Mouse (Mus musculus): ENCODE measurements around the gene Agxt2. TPM values are rescaled to one million over a fixed set of nuclear protein-coding genes. Genes with fewer than 3 reads are reported as not detected.

Gene Agxt2
- total and polyA plus RNA-seq, 3 experiments: not detected

DNA sequence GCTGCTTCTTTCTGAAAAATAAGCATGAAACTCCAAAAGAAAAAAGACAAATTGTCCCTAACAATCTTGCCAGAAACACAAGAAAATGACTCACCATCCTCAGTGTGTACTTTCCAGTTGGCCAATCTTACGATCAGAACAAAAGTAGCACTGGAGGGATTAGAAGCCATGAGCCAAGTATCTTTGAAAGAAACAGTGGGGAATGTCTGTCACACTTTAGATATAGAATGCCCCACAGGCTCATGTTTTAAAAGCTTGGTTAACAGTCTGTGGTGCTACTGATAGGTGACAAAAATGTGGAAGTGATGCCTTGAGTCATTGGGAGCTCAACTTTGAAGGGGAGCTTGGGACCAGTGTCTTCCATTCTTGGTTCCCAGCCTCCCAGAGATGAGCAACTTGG lies 83.9 kb downstream of the Agxt2 start:
- Histone ChIP-seq H3K79me2 (ENCODE audit: control insufficient read depth, insufficient read depth, low read length, poor library complexity) (no peaks in the 10 kb centered on the region), H3K9me3 (replicated peaks; ENCODE audit: insufficient read depth, low read length) (no peaks in the 10 kb centered on the region), H3K36me3 (ENCODE audit: control insufficient read depth in 1 of 2, insufficient read depth in 2 of 2, low read length in 2 of 2) (peaks cover 12 to 14% of the 10 kb centered on the region in 2 experiments), H3K4me3 (ENCODE audit: control insufficient read depth in 1 of 2, insufficient read depth in 1 of 2, low read depth in 2 of 2, low read length in 2 of 2) (no peak overlapping the region), H3K4me1 (ENCODE audit: control insufficient read depth in 1 of 2, insufficient read depth in 2 of 2, low read length in 2 of 2) (peaks cover 5% of the 10 kb centered on the region in 2 experiments), H3K27me3 (ENCODE audit: control insufficient read depth in 1 of 2, insufficient read depth in 2 of 2, low read length in 2 of 2) (no peaks in the 10 kb centered on the region), H3K27ac (ENCODE audit: control insufficient read depth, low read depth, low read length) (no peak overlapping the region), H3K9ac (ENCODE audit: control insufficient read depth, low read depth, low read length, poor library complexity, severe bottlenecking) (no peak overlapping the region)
- peak; percentile 76; the same call in 1 of the 2 replicates for TF ChIP-seq TCF12 (IDR thresholded peaks at IDR 0.05; ENCODE audit: low read depth, low read length)
- TF ChIP-seq POLR2AphosphoS5 (IDR thresholded peaks at IDR 0.05; ENCODE audit: borderline replicate concordance, low read depth, low read length): no peak
- TF ChIP-seq ZNF384 (IDR thresholded peaks at IDR 0.05; ENCODE audit: low read depth, low read length): no peak
- 0 out of 2 replicates have a peak, but pooled peaks have one; percentile 22 for TF ChIP-seq JUND (IDR thresholded peaks at IDR 0.05; ENCODE audit: low read depth, low read length)
- no peak for TF ChIP-seq USF2 (IDR thresholded peaks at IDR 0.05; ENCODE audit: borderline replicate concordance in 1 of 2, insufficient read depth in 1 of 2, low read depth in 1 of 2, low read length in 2 of 2)
- 0 out of 2 replicates have a peak, but pooled peaks have one; percentile 51 for TF ChIP-seq POLR2AphosphoS2 (IDR thresholded peaks at IDR 0.05; ENCODE audit: low read length)
- no peak for TF ChIP-seq POLR2A (IDR thresholded peaks at IDR 0.05; ENCODE audit: control insufficient read depth in 1 of 2, insufficient read depth in 1 of 2, low read depth in 1 of 2, low read length in 2 of 2, poor library complexity in 1 of 2)
- peak; percentile 80 for TF ChIP-seq GATA1 (IDR thresholded peaks at IDR 0.05; ENCODE audit: low read depth, low read length)
- TF ChIP-seq EP300 (IDR thresholded peaks at IDR 0.05; ENCODE audit: low read depth in 1 of 2, low read length in 2 of 2): peak; percentile 78 to 86
- no peak for TF ChIP-seq MAFK (IDR thresholded peaks at IDR 0.05; ENCODE audit: borderline replicate concordance, low read depth, low read length)
- no peak for TF ChIP-seq TBP (IDR thresholded peaks at IDR 0.05; ENCODE audit: low read depth, low read length)
- TF ChIP-seq MAX (IDR thresholded peaks at IDR 0.05; ENCODE audit: low read length): peak; percentile 38; the same call in 1 of the 2 replicates
- peak; percentile 80 for TF ChIP-seq TAL1 (IDR thresholded peaks at IDR 0.05; ENCODE audit: low read length)
- TF ChIP-seq ELF1 (IDR thresholded peaks at IDR 0.05; ENCODE audit: low read depth, low read length): no peak
- peak; percentile 11; the same call in 1 of the 2 replicates for TF ChIP-seq ETS1 (IDR thresholded peaks at IDR 0.05; ENCODE audit: low read depth, low read length)
- peak; percentile 84 for DNase-seq (ENCODE audit: low read depth, low spot score)

DNA sequence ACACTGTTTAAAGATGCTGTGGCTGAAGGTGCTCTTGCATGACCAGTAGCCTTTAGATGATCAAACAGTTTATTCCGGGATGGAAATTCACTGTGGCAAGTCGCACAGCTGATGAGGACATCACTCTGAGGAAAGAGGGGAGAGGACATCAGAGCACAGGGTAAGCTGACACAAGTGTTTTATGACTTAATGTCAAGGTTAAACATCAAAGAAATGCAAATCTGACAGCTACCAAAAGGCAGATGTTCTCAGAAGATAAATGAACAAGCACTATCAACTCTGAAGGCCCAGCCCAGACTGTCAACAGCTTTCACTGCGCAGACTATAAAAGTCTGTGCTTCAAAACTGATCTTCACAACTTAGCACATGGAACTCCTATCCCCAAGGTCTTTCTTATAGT lies 88.8 kb downstream of the Agxt2 start:
- H3K79me2 ChIP-seq (ENCODE audit: control insufficient read depth, insufficient read depth, low read length, poor library complexity): no peaks in the 10 kb centered on the region
- H3K4me1 ChIP-seq (ENCODE audit: control insufficient read depth in 1 of 2, insufficient read depth in 2 of 2, low read length in 2 of 2): peaks cover 2 to 5% of the 10 kb centered on the region in 2 experiments
- H3K9ac ChIP-seq (ENCODE audit: control insufficient read depth, low read depth, low read length, poor library complexity, severe bottlenecking): no peak overlapping the region
- no peaks in the 10 kb centered on the region for H3K27me3 ChIP-seq (ENCODE audit: control insufficient read depth in 1 of 2, insufficient read depth in 2 of 2, low read length in 2 of 2)
- H3K36me3 ChIP-seq (ENCODE audit: control insufficient read depth in 1 of 2, insufficient read depth in 2 of 2, low read length in 2 of 2): peaks cover 8 to 28% of the 10 kb centered on the region in 2 experiments
- no peaks in the 10 kb centered on the region for H3K9me3 ChIP-seq (replicated peaks; ENCODE audit: insufficient read depth, low read length)
- no peak overlapping the region for H3K4me3 ChIP-seq (ENCODE audit: control insufficient read depth in 1 of 2, insufficient read depth in 1 of 2, low read depth in 2 of 2, low read length in 2 of 2)
- H3K27ac ChIP-seq (ENCODE audit: control insufficient read depth, low read depth, low read length): no peak overlapping the region
- TF ChIP-seq NELFE (IDR thresholded peaks at IDR 0.05; ENCODE audit: low read depth, low read length) (no peak), MEF2A (IDR thresholded peaks at IDR 0.05; ENCODE audit: extremely low read depth, insufficient replicate concordance, low read depth, low read length, poor library complexity, severe bottlenecking) (no peak), MXI1 (IDR thresholded peaks at IDR 0.05; ENCODE audit: low read depth, low read length) (no peak), USF2 (IDR thresholded peaks at IDR 0.05; ENCODE audit: borderline replicate concordance in 1 of 2, insufficient read depth in 1 of 2, low read depth in 1 of 2, low read length in 2 of 2) (no peak), TCF12 (IDR thresholded peaks at IDR 0.05; ENCODE audit: low read depth, low read length) (peak; percentile 14; the same call in 1 of the 2 replicates), POLR2AphosphoS5 (IDR thresholded peaks at IDR 0.05; ENCODE audit: borderline replicate concordance, low read depth, low read length) (no peak), MYC (IDR thresholded peaks at IDR 0.05; ENCODE audit: low read depth, low read length) (no peak), BHLHE40 (IDR thresholded peaks at IDR 0.05; ENCODE audit: borderline replicate concordance, low read depth, low read length) (no peak), EP300 (IDR thresholded peaks at IDR 0.05; ENCODE audit: low read depth in 1 of 2, low read length in 2 of 2) (no peak)
- no peak for DNase-seq (ENCODE audit: low read depth, low spot score)

Other genes starting within 250 kb of the Agxt2 start
- gene Prlr, start 181.3 kb upstream of the Agxt2 start, total RNA-seq (2012; rRNA removed): not detected in 2 replicates
- gene Prlr, start 181.3 kb upstream of the Agxt2 start, polyA plus RNA-seq (2012; ENCODE audit: insufficient read depth in 1 of 2, insufficient read length in 2 of 2, low read depth in 1 of 2, low replicate concordance in 2 of 2, missing spikeins in 1 of 2): not detected
- not detected in 2 replicates for gene Gm21973, start 33.2 kb upstream of the Agxt2 start, total RNA-seq (2012; rRNA removed)
- not detected for gene Gm21973, start 33.2 kb upstream of the Agxt2 start, polyA plus RNA-seq (2012; ENCODE audit: insufficient read depth in 1 of 2, insufficient read length in 2 of 2, low read depth in 1 of 2, low replicate concordance in 2 of 2, missing spikeins in 1 of 2)
- 40.8 and 44.0 TPM in 2 replicates for gene Dnajc21, start 112.0 kb downstream of the Agxt2 start, total RNA-seq (2012; rRNA removed)
- 100 to 1,000 TPM in 1 of 2 experiments, 10 to 100 TPM in 1; 83.6 to 136 TPM for gene Dnajc21, start 112.0 kb downstream of the Agxt2 start, polyA plus RNA-seq (2012; ENCODE audit: insufficient read depth in 1 of 2, insufficient read length in 2 of 2, low read depth in 1 of 2, low replicate concordance in 2 of 2, missing spikeins in 1 of 2)
- gene Brix1, start 127.4 kb downstream of the Agxt2 start, total RNA-seq (2012; rRNA removed): 57.5 and 66.6 TPM in 2 replicates
- gene Brix1, start 127.4 kb downstream of the Agxt2 start, polyA plus RNA-seq (2012; ENCODE audit: insufficient read depth in 1 of 2, insufficient read length in 2 of 2, low read depth in 1 of 2, low replicate concordance in 2 of 2, missing spikeins in 1 of 2): 100 to 1,000 TPM in 1 of 2 experiments, 10 to 100 TPM in 1; 72.9 to 319 TPM
- gene Rad1, start 127.5 kb downstream of the Agxt2 start, total RNA-seq (2012; rRNA removed): 45.7 and 47.0 TPM in 2 replicates
- 10 to 100 TPM in 1 of 2 experiments, not detected in 1; 34.6 TPM for gene Rad1, start 127.5 kb downstream of the Agxt2 start, polyA plus RNA-seq (2012; ENCODE audit: insufficient read depth in 1 of 2, insufficient read length in 2 of 2, low read depth in 1 of 2, low replicate concordance in 2 of 2, missing spikeins in 1 of 2)
- gene Ttc23l, start 200.1 kb downstream of the Agxt2 start, total RNA-seq (2012; rRNA removed): not detected in 2 replicates
- gene Ttc23l, start 200.1 kb downstream of the Agxt2 start, polyA plus RNA-seq (2012; ENCODE audit: insufficient read depth in 1 of 2, insufficient read length in 2 of 2, low read depth in 1 of 2, low replicate concordance in 2 of 2, missing spikeins in 1 of 2): not detected

Measured in MEL (cell line).